Mouse (Mus musculus) heart, embryonic 16.5 days (tissue): ENCODE measurements around the gene Gm20388. TPM values are rescaled to one million over a fixed set of nuclear protein-coding genes. Genes with fewer than 3 reads are reported as not detected.

ENCODE experiments used
- ATAC-seq: fragments of 200-750 bp; cut with Nextera tagmentation; replicated peaks from 2 replicates; pipeline ENCODE4 v1.8.0; 2017; ENCODE audit warnings: moderate number of reproducible peaks; ENCODE audit not compliant: insufficient read depth, low FRiP score; ENCODE audit errors: extremely low read depth
- H3K27ac ChIP-seq: fragments of 300-500 bp; sonication (generic); 2 replicates; pipeline ENCODE4 v1.5.1; 2014; ENCODE audit warnings: mild to moderate bottlenecking, low read length, control low read depth, moderate library complexity
- H3K27me3 ChIP-seq: fragments of 300-500 bp; sonication (generic); 2 replicates; pipeline ENCODE4 v1.6.1; 2014; ENCODE audit warnings: low read length, mixed read lengths; ENCODE audit not compliant: control insufficient read depth, insufficient read depth
- H3K36me3 ChIP-seq: fragments of 300-500 bp; sonication (generic); 2 replicates; pipeline ENCODE4 v1.6.1; 2014; ENCODE audit not compliant: control insufficient read depth, insufficient read depth
- H3K4me1 ChIP-seq: fragments of 300-500 bp; sonication (generic); 2 replicates; pipeline ENCODE4 v1.6.1; 2014; ENCODE audit warnings: low read length, mixed read lengths; ENCODE audit not compliant: control insufficient read depth, insufficient read depth
- H3K4me2 ChIP-seq: fragments of 300-500 bp; sonication (generic); 2 replicates; pipeline ENCODE4 v1.6.1; 2014; ENCODE audit warnings: low read depth, mild to moderate bottlenecking, control low read depth, low read length
- H3K4me3 ChIP-seq: fragments of 300-500 bp; sonication (generic); 2 replicates; pipeline ENCODE4 v1.5.1; 2014; ENCODE audit warnings: mild to moderate bottlenecking, control low read depth, low read length
- H3K9ac ChIP-seq: fragments of 300-500 bp; sonication (generic); 2 replicates; pipeline ENCODE4 v1.6.1; 2014; ENCODE audit warnings: low read length, control low read depth
- H3K9me3 ChIP-seq: fragments of 300-500 bp; sonication (generic); replicated peaks from 2 replicates; pipeline ENCODE4 v1.6.1; 2016; ENCODE audit warnings: low read length; ENCODE audit not compliant: control insufficient read depth
- WGBS: fragments of 180-500 bp; shearing (Covaris S2); extraction: QIAGEN DNeasy Blood & Tissue Kit; methylation state at CpG from one replicate; pipeline ENCODE4 v1.1.7; 2014; 5-methylcytosine and 5-hydroxymethylcytosine counted together
- polyA plus RNA-seq: library from polyadenylated mRNA; unstranded; fragments of >200 nt; fragmentation: Nextera tagmentation; extraction: Ambion mirVana; gene quantifications from 2 replicates; pipeline ENCODE4 v1.2.1, GENCODE M21; 2015

The Gm20388 gene
- polyA plus RNA-seq, 1 experiment from 2014 or later, result 4.5 TPM

GRCm38 (mm10) chr8:124083611-124084010 lies 4173.0 kb downstream of the Gm20388 start:
- no peak for ATAC-seq
- peaks cover 14% of the 10 kb centered on the region for H3K4me1 ChIP-seq
- 0 out of 2 replicates have a peak, but pooled peaks cover 2% of the 10 kb centered on the region for H3K9me3 ChIP-seq
- no peak overlapping the region for H3K4me2 ChIP-seq
- no peaks in the 10 kb centered on the region for H3K27me3 ChIP-seq
- 83% methylated on average over 7 of the region's 7 CpGs for WGBS
- H3K4me3 ChIP-seq, result no peak overlapping the region
- H3K27ac ChIP-seq, result no peak overlapping the region
- H3K9ac ChIP-seq, result no peak overlapping the region
- H3K36me3 ChIP-seq, result no peaks in the 10 kb centered on the region

- Histone ChIP-seq H3K27ac (no peak overlapping the region), H3K4me3 (no peak overlapping the region), H3K27me3 (no peaks in the 10 kb centered on the region), H3K4me1 (peaks cover 5% of the 10 kb centered on the region), H3K9me3 (0 out of 2 replicates have a peak, but pooled peaks cover 2% of the 10 kb centered on the region), H3K9ac (no peak overlapping the region), H3K4me2 (no peak overlapping the region), H3K36me3 (no peaks in the 10 kb centered on the region)
- WGBS, result 56% methylated on average over 4 of the region's 4 CpGs
- no peak for ATAC-seq
These were observed 4175.0 kb downstream of the Gm20388 start for GRCm38 (mm10) chr8:124085668-124086067.

- no peak overlapping the region for H3K27ac ChIP-seq
- ATAC-seq, result no peak
- H3K4me3 ChIP-seq, result no peak overlapping the region
- no peaks in the 10 kb centered on the region for H3K27me3 ChIP-seq
- no peaks in the 10 kb centered on the region for H3K9me3 ChIP-seq
- no peaks in the 10 kb centered on the region for H3K4me1 ChIP-seq
- 63% methylated on average over 11 of the region's 11 CpGs for whole genome bisulfite sequencing
- no peaks in the 10 kb centered on the region for H3K36me3 ChIP-seq
- no peak overlapping the region for H3K9ac ChIP-seq
- H3K4me2 ChIP-seq, result no peak overlapping the region
These were observed 4177.5 kb downstream of the Gm20388 start for GRCm38 (mm10) chr8:124088092-124088613.

- H3K9ac ChIP-seq, result no peak overlapping the region
- no peaks in the 10 kb centered on the region for H3K9me3 ChIP-seq
- no peak overlapping the region for H3K27ac ChIP-seq
- no peaks in the 10 kb centered on the region for H3K4me1 ChIP-seq
- WGBS, result 88% methylated on average over 5 of the region's 5 CpGs
- no peaks in the 10 kb centered on the region for H3K27me3 ChIP-seq
- H3K36me3 ChIP-seq, result no peaks in the 10 kb centered on the region
- no peak for ATAC-seq
- no peak overlapping the region for H3K4me3 ChIP-seq
- H3K4me2 ChIP-seq, result no peak overlapping the region
These were observed 4178.4 kb downstream of the Gm20388 start for GRCm38 (mm10) chr8:124089016-124089415.

GRCm38 (mm10) chr8:124090473-124090872 lies 4179.8 kb downstream of the Gm20388 start:
- no peak for ATAC-seq
- H3K9me3 ChIP-seq, result no peaks in the 10 kb centered on the region
- H3K4me1 ChIP-seq, result no peaks in the 10 kb centered on the region
- no peaks in the 10 kb centered on the region for H3K27me3 ChIP-seq
- H3K27ac ChIP-seq, result no peak overlapping the region
- WGBS, result 92% methylated on average over 5 of the region's 5 CpGs
- no peaks in the 10 kb centered on the region for H3K36me3 ChIP-seq
- H3K4me3 ChIP-seq, result no peak overlapping the region
- H3K4me2 ChIP-seq, result no peak overlapping the region
- H3K9ac ChIP-seq, result no peak overlapping the region

GRCm38 (mm10) chr8:124098953-124099622 lies 4188.4 kb downstream of the Gm20388 start:
- no peak for ATAC-seq

GRCm38 (mm10) chr8:124099623-124099965 lies 4189.0 kb downstream of the Gm20388 start:
- Histone ChIP-seq H3K27me3 (no peaks in the 10 kb centered on the region), H3K4me2 (no peak overlapping the region), H3K36me3 (no peaks in the 10 kb centered on the region), H3K4me3 (no peak overlapping the region), H3K9ac (no peak overlapping the region), H3K27ac (no peak overlapping the region), H3K9me3 (peaks cover 5% of the 10 kb centered on the region; the same call in 1 of the 2 replicates), H3K4me1 (peaks cover 4% of the 10 kb centered on the region; the same call in 1 of the 2 replicates)
- 66% methylated on average over 6 of the region's 6 CpGs for WGBS
- ATAC-seq, result no peak

More at GRCm38 (mm10) chr8:124098953-124099622, 4188.4 kb downstream of the Gm20388 start:
- H3K4me1 ChIP-seq, result peaks cover 4% of the 10 kb centered on the region; the same call in 1 of the 2 replicates
- no peak overlapping the region for H3K9ac ChIP-seq
- no peak overlapping the region for H3K4me3 ChIP-seq
- no peak overlapping the region for H3K4me2 ChIP-seq
- H3K9me3 ChIP-seq, result peaks cover 5% of the 10 kb centered on the region; the same call in 1 of the 2 replicates
- no peaks in the 10 kb centered on the region for H3K36me3 ChIP-seq
- no peak overlapping the region for H3K27ac ChIP-seq
- H3K27me3 ChIP-seq, result no peaks in the 10 kb centered on the region
- WGBS, result 49% methylated on average over 11 of the region's 11 CpGs

- Histone ChIP-seq H3K27me3 (no peaks in the 10 kb centered on the region), H3K4me1 (peaks cover 5% of the 10 kb centered on the region), H3K4me2 (no peak overlapping the region), H3K4me3 (no peak overlapping the region), H3K9me3 (no peaks in the 10 kb centered on the region), H3K36me3 (no peaks in the 10 kb centered on the region), H3K9ac (no peak overlapping the region), H3K27ac (no peak overlapping the region)
- WGBS, result 36% methylated on average over 6 of the region's 6 CpGs
- ATAC-seq, result peak; percentile 86
These were observed 4195.2 kb downstream of the Gm20388 start for GRCm38 (mm10) chr8:124105869-124106268.

- WGBS, result 69% methylated on average over 7 of the region's 7 CpGs
- no peaks in the 10 kb centered on the region for H3K36me3 ChIP-seq
- H3K4me2 ChIP-seq, result no peak overlapping the region
- no peak overlapping the region for H3K9ac ChIP-seq
- 0 out of 2 replicates have a peak overlapping the region, but pooled peaks have one; percentile 9 for H3K27ac ChIP-seq
- no peak overlapping the region for H3K4me3 ChIP-seq
- H3K9me3 ChIP-seq, result no peaks in the 10 kb centered on the region
- H3K4me1 ChIP-seq, result peaks cover 5% of the 10 kb centered on the region
- ATAC-seq, result 0 out of 2 replicates have a peak, but pooled peaks have one; percentile 23
- H3K27me3 ChIP-seq, result no peaks in the 10 kb centered on the region
These were observed 4195.9 kb downstream of the Gm20388 start for GRCm38 (mm10) chr8:124106328-124107195.
